Mouse (Mus musculus) forebrain, postnatal 0 days (tissue): ENCODE measurements around the gene Sppl3. TPM values are rescaled to one million over a fixed set of nuclear protein-coding genes. Genes with fewer than 3 reads are reported as not detected.

Experiments
- ATAC-seq: fragments of 200-750 bp; cut with Nextera tagmentation; 2 replicates; pipeline ENCODE4 v1.8.0; 2017; ENCODE audit warnings: mild to moderate bottlenecking, moderate library complexity
- DNase-seq: peaks from one replicate; pipeline ENCODE4 v3.0.0-alpha.2; 2015
- H3K27ac ChIP-seq: fragments of 300-500 bp; sonication (generic); 2 replicates; pipeline ENCODE4 v1.5.1; 2014; ENCODE audit warnings: low read depth, mild to moderate bottlenecking, antibody characterized with exemption, low read length, moderate library complexity, mixed read lengths
- H3K27me3 ChIP-seq: fragments of 300-500 bp; sonication (generic); 2 replicates; pipeline ENCODE4 v1.6.1; 2014; ENCODE audit warnings: mild to moderate bottlenecking, low read length, mixed read lengths; ENCODE audit not compliant: insufficient read depth
- H3K36me3 ChIP-seq: fragments of 300-500 bp; sonication (generic); 2 replicates; pipeline ENCODE4 v1.6.1; 2014; ENCODE audit warnings: mild to moderate bottlenecking, moderate library complexity; ENCODE audit not compliant: insufficient read depth
- H3K4me1 ChIP-seq: fragments of 300-500 bp; sonication (generic); 2 replicates; pipeline ENCODE4 v1.6.1; 2014; ENCODE audit warnings: antibody characterized with exemption; ENCODE audit not compliant: insufficient read depth
- H3K4me2 ChIP-seq: fragments of 300-500 bp; sonication (generic); 2 replicates; pipeline ENCODE4 v1.6.1; 2014; ENCODE audit warnings: low read depth, mild to moderate bottlenecking, moderate library complexity
- H3K4me3 ChIP-seq: fragments of 300-500 bp; sonication (generic); 2 replicates; pipeline ENCODE4 v1.5.1; 2014; ENCODE audit warnings: low read depth, low read length, mixed read lengths
- H3K9ac ChIP-seq: fragments of 300-500 bp; sonication (generic); 2 replicates; pipeline ENCODE4 v1.6.1; 2014; ENCODE audit warnings: mild to moderate bottlenecking
- H3K9me3 ChIP-seq: fragments of 300-500 bp; sonication (generic); 2 replicates; pipeline ENCODE4 v1.6.1; 2016; ENCODE audit warnings: low read length
- CTCF ChIP-seq: sonication (generic); IDR thresholded peaks from 2 replicates; pipeline ENCODE4 v1.5.1; 2016; ENCODE audit warnings: antibody characterized with exemption, control low read depth, low read depth
- WGBS: fragments of 180-500 bp; shearing (Covaris S2); extraction: QIAGEN DNeasy Blood & Tissue Kit; methylation state at CpG from one replicate; pipeline ENCODE4 v1.1.7; 2014; 5-methylcytosine and 5-hydroxymethylcytosine counted together
- polyA plus RNA-seq: library from polyadenylated mRNA; unstranded; fragments of >200 nt; fragmentation: Nextera tagmentation; extraction: Ambion mirVana; gene quantifications from 2 replicates; pipeline ENCODE4 v1.2.1, GENCODE M21; 2015
- total RNA-seq: library from RNA; depleted of rRNA; stranded (reverse); fragments of >200 nt; gene quantifications from 2 replicates; pipeline ENCODE4 v1.2.3, GENCODE M21; 2014; rRNA removed

Sppl3 gene
- total and polyA plus RNA-seq, 2 experiments from 2014 or later = 43.5 to 114 TPM

- Histone ChIP-seq H3K4me1 (no peaks in the 10 kb centered on the region), H3K9ac (no peak overlapping the region), H3K4me3 (no peak overlapping the region), H3K27me3 (no peaks in the 10 kb centered on the region), H3K4me2 (no peak overlapping the region), H3K36me3 (peaks cover 43% of the 10 kb centered on the region), H3K27ac (no peak overlapping the region), H3K9me3 (no peaks in the 10 kb centered on the region)
- DNase-seq (no peak), ATAC-seq (no peak)
- WGBS = 72% methylated on average over 11 of the region's 11 CpGs
- TF ChIP-seq CTCF = no peak
Observed at GRCm38 (mm10) chr5:115145253-115145968, 134.5 kb downstream of the Sppl3 start.

GRCm38 (mm10) chr5:115145976-115146746 lies 135.2 kb downstream of the Sppl3 start:
- peaks cover 47% of the 10 kb centered on the region for H3K36me3 ChIP-seq
- no peaks in the 10 kb centered on the region for H3K4me1 ChIP-seq
- H3K27me3 ChIP-seq = no peaks in the 10 kb centered on the region
- no peaks in the 10 kb centered on the region for H3K9me3 ChIP-seq
- no peak overlapping the region for H3K9ac ChIP-seq
- DNase-seq = no peak
- no peak for ATAC-seq
- TF ChIP-seq CTCF = no peak
- H3K4me2 ChIP-seq = no peak overlapping the region
- WGBS = 82% methylated on average over 6 of the region's 6 CpGs
- no peak overlapping the region for H3K27ac ChIP-seq
- no peak overlapping the region for H3K4me3 ChIP-seq

GRCm38 (mm10) chr5:115146747-115147130 lies 135.8 kb downstream of the Sppl3 start:
- Histone ChIP-seq H3K9me3 (no peaks in the 10 kb centered on the region), H3K4me1 (no peaks in the 10 kb centered on the region), H3K4me2 (no peak overlapping the region), H3K27me3 (no peaks in the 10 kb centered on the region), H3K4me3 (no peak overlapping the region), H3K36me3 (peaks cover 47% of the 10 kb centered on the region), H3K9ac (no peak overlapping the region), H3K27ac (no peak overlapping the region)
- ATAC-seq = no peak
- no peak for TF ChIP-seq CTCF
- no peak for DNase-seq

GRCm38 (mm10) chr5:115147388-115147787 lies 136.5 kb downstream of the Sppl3 start:
- no peaks in the 10 kb centered on the region for H3K27me3 ChIP-seq
- no peak overlapping the region for H3K9ac ChIP-seq
- DNase-seq (no peak), ATAC-seq (no peak)
- no peak for TF ChIP-seq CTCF
- no peak overlapping the region for H3K4me2 ChIP-seq
- 93% methylated on average over 3 of the region's 3 CpGs for WGBS
- H3K9me3 ChIP-seq = no peaks in the 10 kb centered on the region
- H3K36me3 ChIP-seq = peaks cover 47% of the 10 kb centered on the region
- no peaks in the 10 kb centered on the region for H3K4me1 ChIP-seq
- no peak overlapping the region for H3K4me3 ChIP-seq
- H3K27ac ChIP-seq = no peak overlapping the region

- TF ChIP-seq CTCF = no peak
- no peak overlapping the region for H3K27ac ChIP-seq
Observed at GRCm38 (mm10) chr5:115148378-115148777, 137.4 kb downstream of the Sppl3 start.

More at GRCm38 (mm10) chr5:115148378-115148777, 137.4 kb downstream of the Sppl3 start:
- Histone ChIP-seq H3K36me3 (peaks cover 47% of the 10 kb centered on the region), H3K9me3 (no peaks in the 10 kb centered on the region), H3K4me3 (no peak overlapping the region), H3K27me3 (no peaks in the 10 kb centered on the region), H3K9ac (no peak overlapping the region), H3K4me2 (no peak overlapping the region), H3K4me1 (no peaks in the 10 kb centered on the region)
- ATAC-seq = no peak
- 92% methylated on average over 8 of the region's 8 CpGs for WGBS
- no peak for DNase-seq

Other genes with a start within 250 kb of the Sppl3 start
- 34.3 and 44.8 TPM in 2 replicates for gene Ankrd13a, start 236.5 kb upstream of the Sppl3 start, total RNA-seq
- gene Ankrd13a, start 236.5 kb upstream of the Sppl3 start, polyA plus RNA-seq = 20.7 and 20.8 TPM in 2 replicates
- gene Git2, start 235.6 kb upstream of the Sppl3 start, total RNA-seq = 42.2 and 57.6 TPM in 2 replicates
- gene Git2, start 235.6 kb upstream of the Sppl3 start, polyA plus RNA-seq = 21.9 and 31.1 TPM in 2 replicates
- 298 and 325 TPM in 2 replicates for gene 1500011B03Rik, start 187.7 kb upstream of the Sppl3 start, total RNA-seq
- 378 and 431 TPM in 2 replicates for gene 1500011B03Rik, start 187.7 kb upstream of the Sppl3 start, polyA plus RNA-seq
- not detected in 2 replicates for gene 4930519G04Rik, start 157.5 kb upstream of the Sppl3 start, total RNA-seq
- not detected in 2 replicates for gene 4930519G04Rik, start 157.5 kb upstream of the Sppl3 start, polyA plus RNA-seq
- gene Gm9936, start 152.5 kb upstream of the Sppl3 start, total RNA-seq = 3.6 and 4.2 TPM in 2 replicates
- 1.8 and 3.2 TPM in 2 replicates for gene Gm9936, start 152.5 kb upstream of the Sppl3 start, polyA plus RNA-seq
- 4.2 and 7.0 TPM in 2 replicates for gene Oasl2, start 114.2 kb upstream of the Sppl3 start, total RNA-seq
- 4.2 and 4.8 TPM in 2 replicates for gene Oasl2, start 114.2 kb upstream of the Sppl3 start, polyA plus RNA-seq
- 0.54 and 1.7 TPM in 2 replicates for gene Oasl1, start 87.9 kb upstream of the Sppl3 start, total RNA-seq
- gene Oasl1, start 87.9 kb upstream of the Sppl3 start, polyA plus RNA-seq = 0.38 and 0.73 TPM in 2 replicates
- 81.0 and 86.0 TPM in 2 replicates for gene 2210016L21Rik, start 69.0 kb upstream of the Sppl3 start, total RNA-seq
- gene 2210016L21Rik, start 69.0 kb upstream of the Sppl3 start, polyA plus RNA-seq = 167 and 170 TPM in 2 replicates
- not detected in 2 replicates for gene Hnf1a, start 40.0 kb upstream of the Sppl3 start, total RNA-seq
- gene Hnf1a, start 40.0 kb upstream of the Sppl3 start, polyA plus RNA-seq = not detected in 2 replicates
- gene Gm10401, start 87.2 kb downstream of the Sppl3 start, total RNA-seq = not detected in 2 replicates
- 32.5 and 44.0 TPM in 2 replicates for gene Gm10401, start 87.2 kb downstream of the Sppl3 start, polyA plus RNA-seq
- gene Acads, start 108.2 kb downstream of the Sppl3 start, total RNA-seq = 11.8 and 13.9 TPM in 2 replicates
- gene Acads, start 108.2 kb downstream of the Sppl3 start, polyA plus RNA-seq = 12.1 and 12.5 TPM in 2 replicates
- gene Unc119b, start 123.8 kb downstream of the Sppl3 start, total RNA-seq = 24.7 and 27.2 TPM in 2 replicates
- 17.4 and 20.3 TPM in 2 replicates for gene Unc119b, start 123.8 kb downstream of the Sppl3 start, polyA plus RNA-seq
- gene Mlec, start 147.0 kb downstream of the Sppl3 start, total RNA-seq = 49.9 and 58.6 TPM in 2 replicates
- gene Mlec, start 147.0 kb downstream of the Sppl3 start, polyA plus RNA-seq = 8.4 and 15.7 TPM in 2 replicates
- gene Cabp1, start 183.2 kb downstream of the Sppl3 start, total RNA-seq = 28.1 and 31.5 TPM in 2 replicates
- gene Cabp1, start 183.2 kb downstream of the Sppl3 start, polyA plus RNA-seq = 12.6 and 19.4 TPM in 2 replicates
- gene Pop5, start 224.7 kb downstream of the Sppl3 start, total RNA-seq = 32.8 and 40.8 TPM in 2 replicates
- 85.9 and 96.6 TPM in 2 replicates for gene Pop5, start 224.7 kb downstream of the Sppl3 start, polyA plus RNA-seq